Mouse (Mus musculus): ENCODE measurements around the gene Irf2bp2.

- TF ChIP-seq CTCF (IDR thresholded peaks at IDR 0.05; ENCODE audit: low read depth, low read length), result no peak
- TF ChIP-seq POLR2A (IDR thresholded peaks at IDR 0.05; ENCODE audit: borderline replicate concordance, low read depth, low read length), result no peak
Measured at GRCm38 (mm10) chr8:126547841-126548240, 45.9 kb downstream of the Irf2bp2 start.
